Mouse (Mus musculus): ENCODE measurements around the gene Cbfa2t2. TPM values are rescaled to one million over a fixed set of nuclear protein-coding genes. Genes with fewer than 3 reads are reported as not detected.

The Cbfa2t2 gene
- polyA plus RNA-seq, 1 experiment, result 47.6 TPM

GRCm38 (mm10) chr2:154557184-154557832, 121.0 kb downstream of the Cbfa2t2 start:
- no peak overlapping the region for H3K4me3 ChIP-seq (ENCODE audit: insufficient read depth, low read length)
- no peak overlapping the region for H3K27ac ChIP-seq (ENCODE audit: insufficient read depth, low read length)
- H3K4me1 ChIP-seq (ENCODE audit: control insufficient read depth, insufficient read depth, low read length), result no peaks in the 10 kb centered on the region
- no peak for TF ChIP-seq POLR2A (IDR thresholded peaks at IDR 0.05; ENCODE audit: low read depth, low read length)
- no peak for TF ChIP-seq CTCF (IDR thresholded peaks at IDR 0.05; ENCODE audit: borderline replicate concordance, insufficient read depth, low read length)

GRCm38 (mm10) chr2:154558264-154559039, 122.2 kb downstream of the Cbfa2t2 start, which contains the start of gene Necab3:
Gene Necab3 (minus strand): TSS chr2:154558890.
- Histone ChIP-seq H3K4me3 (ENCODE audit: insufficient read depth, low read length) (no peak within 1 kb of the TSS), H3K27ac (ENCODE audit: insufficient read depth, low read length) (no peak within 1 kb of the TSS), H3K4me1 (ENCODE audit: control insufficient read depth, insufficient read depth, low read length) (no peaks in the 10 kb centered on the region)
- TF ChIP-seq CTCF (IDR thresholded peaks at IDR 0.05; ENCODE audit: borderline replicate concordance, insufficient read depth, low read length) (no peak), POLR2A (IDR thresholded peaks at IDR 0.05; ENCODE audit: low read depth, low read length) (no peak)

GRCm38 (mm10) chr2:154563612-154564170, 127.4 kb downstream of the Cbfa2t2 start:
- Histone ChIP-seq H3K4me3 (ENCODE audit: insufficient read depth, low read length) (no peak overlapping the region), H3K27ac (ENCODE audit: insufficient read depth, low read length) (no peak overlapping the region), H3K4me1 (ENCODE audit: control insufficient read depth, insufficient read depth, low read length) (no peaks in the 10 kb centered on the region)
- TF ChIP-seq CTCF (IDR thresholded peaks at IDR 0.05; ENCODE audit: borderline replicate concordance, insufficient read depth, low read length) (no peak), POLR2A (IDR thresholded peaks at IDR 0.05; ENCODE audit: low read depth, low read length) (no peak)

GRCm38 (mm10) chr2:154565562-154565961, 129.3 kb downstream of the Cbfa2t2 start:
- no peak overlapping the region for H3K4me3 ChIP-seq (ENCODE audit: insufficient read depth, low read length)
- TF ChIP-seq CTCF (IDR thresholded peaks at IDR 0.05; ENCODE audit: borderline replicate concordance, insufficient read depth, low read length), result no peak
- no peak for TF ChIP-seq POLR2A (IDR thresholded peaks at IDR 0.05; ENCODE audit: low read depth, low read length)
- H3K27ac ChIP-seq (ENCODE audit: insufficient read depth, low read length), result no peak overlapping the region
- peaks cover under 1% of the 10 kb centered on the region for H3K4me1 ChIP-seq (ENCODE audit: control insufficient read depth, insufficient read depth, low read length)

- no peak for TF ChIP-seq CTCF (IDR thresholded peaks at IDR 0.05; ENCODE audit: borderline replicate concordance, insufficient read depth, low read length)
- TF ChIP-seq POLR2A (IDR thresholded peaks at IDR 0.05; ENCODE audit: low read depth, low read length), result no peak
- no peak overlapping the region for H3K27ac ChIP-seq (ENCODE audit: insufficient read depth, low read length)
- no peak overlapping the region for H3K4me3 ChIP-seq (ENCODE audit: insufficient read depth, low read length)
- peaks cover 5% of the 10 kb centered on the region for H3K4me1 ChIP-seq (ENCODE audit: control insufficient read depth, insufficient read depth, low read length)
Observed at GRCm38 (mm10) chr2:154566641-154567040, 130.4 kb downstream of the Cbfa2t2 start.

- H3K27ac ChIP-seq (ENCODE audit: insufficient read depth, low read length), result no peak overlapping the region
- H3K4me1 ChIP-seq (ENCODE audit: control insufficient read depth, insufficient read depth, low read length), result peaks cover 8% of the 10 kb centered on the region
- H3K4me3 ChIP-seq (ENCODE audit: insufficient read depth, low read length), result peak overlapping the region; percentile 65
- no peak for TF ChIP-seq CTCF (IDR thresholded peaks at IDR 0.05; ENCODE audit: borderline replicate concordance, insufficient read depth, low read length)
- TF ChIP-seq POLR2A (IDR thresholded peaks at IDR 0.05; ENCODE audit: low read depth, low read length), result no peak
Observed at GRCm38 (mm10) chr2:154567766-154568165, 131.5 kb downstream of the Cbfa2t2 start.

- TF ChIP-seq CTCF (IDR thresholded peaks at IDR 0.05; ENCODE audit: borderline replicate concordance, insufficient read depth, low read length), result no peak
- no peak for TF ChIP-seq POLR2A (IDR thresholded peaks at IDR 0.05; ENCODE audit: low read depth, low read length)
- H3K4me3 ChIP-seq (ENCODE audit: insufficient read depth, low read length), result peak overlapping the region; percentile 65
- H3K27ac ChIP-seq (ENCODE audit: insufficient read depth, low read length), result peak overlapping the region; percentile 41
- H3K4me1 ChIP-seq (ENCODE audit: control insufficient read depth, insufficient read depth, low read length), result peaks cover 8% of the 10 kb centered on the region
Observed at GRCm38 (mm10) chr2:154568329-154569070, 132.2 kb downstream of the Cbfa2t2 start.

GRCm38 (mm10) chr2:154569071-154569748, 132.9 kb downstream of the Cbfa2t2 start:
- TF ChIP-seq POLR2A (IDR thresholded peaks at IDR 0.05; ENCODE audit: low read depth, low read length) (peak; percentile 74; the same call in 1 of the 2 replicates), CTCF (IDR thresholded peaks at IDR 0.05; ENCODE audit: borderline replicate concordance, insufficient read depth, low read length) (no peak)
- Histone ChIP-seq H3K4me3 (ENCODE audit: insufficient read depth, low read length) (peak overlapping the region; percentile 65), H3K4me1 (ENCODE audit: control insufficient read depth, insufficient read depth, low read length) (peaks cover 8% of the 10 kb centered on the region), H3K27ac (ENCODE audit: insufficient read depth, low read length) (peak overlapping the region; percentile 41)

GRCm38 (mm10) chr2:154569836-154570286, 133.6 kb downstream of the Cbfa2t2 start, which contains the start of gene E2f1:
Gene E2f1 (minus strand): TSS chr2:154569892.
- peaks cover 8% of the 10 kb centered on the region for H3K4me1 ChIP-seq (ENCODE audit: control insufficient read depth, insufficient read depth, low read length)
- H3K27ac ChIP-seq (ENCODE audit: insufficient read depth, low read length), result peak within 1 kb of the TSS; percentile 46
- H3K4me3 ChIP-seq (ENCODE audit: insufficient read depth, low read length), result peak within 1 kb of the TSS; percentile 65
- no peak for TF ChIP-seq CTCF (IDR thresholded peaks at IDR 0.05; ENCODE audit: borderline replicate concordance, insufficient read depth, low read length)
- TF ChIP-seq POLR2A (IDR thresholded peaks at IDR 0.05; ENCODE audit: low read depth, low read length), result peak; percentile 76
